Mouse (Mus musculus) myocyte (in vitro differentiated cells): ENCODE results near the gene Arid1b.

Experiments used
- CEBPB ChIP-seq: IDR thresholded peaks from 2 replicates; pipeline ENCODE4 v1.6.1; 2011; ENCODE audit warnings: mild to moderate bottlenecking, moderate library complexity; ENCODE audit not compliant: poor library complexity, insufficient read depth, severe bottlenecking
- E2F4 ChIP-seq: IDR thresholded peaks from one replicate; pipeline ENCODE4 v1.6.1; 2011; ENCODE audit warnings: mild to moderate bottlenecking, control low read depth, moderate library complexity; ENCODE audit not compliant: insufficient read depth
- MAX ChIP-seq: IDR thresholded peaks from one replicate; pipeline ENCODE4 v1.6.1; 2011; ENCODE audit warnings: low read depth, mild to moderate bottlenecking, control low read depth
- MYOD1 ChIP-seq, 3 experiments: IDR thresholded peaks; one replicate each; pipeline ENCODE4 v1.6.1; 2011; ENCODE audit warnings: control low read depth in 2 of 3, low read depth in 2 of 3, mild to moderate bottlenecking in 2 of 3, moderate library complexity in 1 of 3; ENCODE audit not compliant: insufficient read length in 2 of 3, control insufficient read depth in 1 of 3
- POLR2A ChIP-seq: IDR thresholded peaks from one replicate; pipeline ENCODE4 v1.6.1; 2011; ENCODE audit warnings: low read depth, mild to moderate bottlenecking, control low read depth, moderate library complexity; ENCODE audit not compliant: insufficient read length
- POLR2AphosphoS2 ChIP-seq: IDR thresholded peaks from one replicate; pipeline ENCODE4 v1.6.1; 2011; ENCODE audit warnings: low read depth, control low read depth; ENCODE audit not compliant: insufficient read length
- REST ChIP-seq: IDR thresholded peaks from one replicate; pipeline ENCODE4 v1.6.1; 2011; ENCODE audit warnings: mild to moderate bottlenecking, control low read depth, moderate library complexity; ENCODE audit not compliant: insufficient read depth, insufficient read length
- SRF ChIP-seq: IDR thresholded peaks from one replicate; pipeline ENCODE4 v1.6.1; 2011; ENCODE audit warnings: low read depth; ENCODE audit not compliant: control insufficient read depth, insufficient read length
- TCF12 ChIP-seq: IDR thresholded peaks from one replicate; pipeline ENCODE4 v1.6.1; 2011; ENCODE audit warnings: mild to moderate bottlenecking, control low read depth; ENCODE audit not compliant: poor library complexity, insufficient read depth, severe bottlenecking
- TCF3 ChIP-seq: IDR thresholded peaks from one replicate; pipeline ENCODE4 v1.6.1; 2011; ENCODE audit warnings: low read depth, control low read depth; ENCODE audit not compliant: insufficient read length

DNA sequence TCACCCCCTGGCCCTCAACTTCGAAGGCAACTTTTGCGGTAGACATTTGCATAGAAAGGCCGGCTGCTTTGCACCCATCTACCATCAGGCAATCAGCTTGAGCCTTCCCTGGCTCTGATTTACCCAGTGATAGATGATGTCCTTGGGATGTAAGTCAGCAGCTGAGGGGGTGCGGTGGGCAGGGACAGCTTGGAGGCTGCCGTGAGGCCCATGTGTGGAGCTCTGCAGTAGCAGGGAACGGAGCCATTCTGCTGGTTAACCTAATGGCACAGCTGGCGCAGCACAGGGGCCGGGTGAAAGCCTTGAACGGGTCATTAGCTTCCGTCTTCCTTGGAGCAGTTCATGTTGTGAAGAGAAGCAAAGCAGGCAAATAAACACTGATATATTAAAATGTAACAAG lies 275.2 kb downstream of the Arid1b start:
- TF ChIP-seq POLR2A (no peak), SRF (no peak), CEBPB (no peak), E2F4 (no peak), TCF3 (no peak), TCF12 (no peak), POLR2AphosphoS2 (no peak), REST (no peak), MAX (no peak), MYOD1 (IDR thresholded peaks at IDR 0.05; ENCODE audit: control insufficient read depth in 1 of 3, insufficient read length in 2 of 3, low read depth in 2 of 3) (no peak)
